Mouse (Mus musculus) thymus, adult 18-20 months (tissue): ENCODE results near the gene Vdr.

Source experiments
- DNase-seq, 2 experiments: peaks; one replicate each; pipeline ENCODE4 v3.0.0; 2022; ENCODE audit warnings: mixed read lengths in 2 of 2

Vdr gene

GRCm38 (mm10) chr15:97807867-97808266 lies 102.6 kb downstream of the Vdr start:
- no peak for DNase-seq
